Mouse (Mus musculus) gastrocnemius, adult 8-10 months (tissue): ENCODE measurements at regions not wholly inside any gene's neighbourhood (a gene's known extent, or its start where the extent isn't known, plus 50 kb on each side); places are given as distances from the start of the nearest gene placed in this dataset.

ENCODE experiments used
- DNase-seq, 2 experiments: peaks; one replicate each; pipeline ENCODE4 v3.0.0; 2022; ENCODE audit warnings: low spot score in 2 of 2

DNA sequence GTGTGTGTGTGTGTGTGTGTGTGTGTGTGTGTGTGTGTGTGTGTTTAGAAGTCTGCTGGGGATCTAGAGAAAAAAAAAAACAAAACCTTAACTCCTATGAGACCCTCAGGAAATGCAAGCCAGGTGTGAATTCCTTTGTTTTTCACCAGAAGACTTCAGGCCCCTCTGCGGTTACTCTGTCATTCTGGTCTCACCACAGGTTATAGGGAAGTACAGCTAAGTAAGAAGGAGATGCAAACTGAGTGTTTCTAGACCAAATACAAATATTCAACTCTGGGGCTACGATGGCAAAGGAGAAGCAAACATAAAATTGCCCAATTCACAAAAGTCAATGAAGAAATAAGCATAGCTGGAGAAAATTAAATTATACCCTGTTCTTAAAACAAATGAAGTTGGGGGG is 54.9 kb upstream of the Basp1 start:
- DNase-seq, result no peak

GRCm38 (mm10) chr15:25469185-25469845 is 55.8 kb upstream of the Basp1 start:
- no peak for DNase-seq

DNA sequence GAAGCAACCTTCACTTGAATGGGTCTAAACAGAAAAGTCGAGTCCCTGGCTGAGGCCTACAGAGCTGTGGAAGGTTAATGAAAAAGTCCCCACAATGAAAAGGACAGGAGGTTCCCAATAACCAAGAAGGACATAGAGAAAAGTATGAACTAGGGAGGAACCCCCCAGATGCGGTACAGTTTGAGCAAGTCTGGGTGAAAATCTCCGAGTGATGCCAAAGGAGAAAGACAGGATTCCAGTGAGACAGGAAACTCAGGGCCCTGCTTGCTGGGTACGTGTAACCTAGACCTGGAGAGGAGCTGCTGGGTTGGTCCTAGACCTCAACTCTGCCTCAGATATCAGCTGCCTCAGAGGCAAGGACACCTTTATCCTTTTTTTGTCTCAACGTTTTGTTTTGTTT is 57.8 kb upstream of the Basp1 start:
- no peak for DNase-seq

GRCm38 (mm10) chr15:25473201-25473710 is 59.7 kb upstream of the Basp1 start:
- no peak for DNase-seq

GRCm38 (mm10) chr15:25474096-25474495 is 60.5 kb upstream of the Basp1 start:
- no peak for DNase-seq

DNA sequence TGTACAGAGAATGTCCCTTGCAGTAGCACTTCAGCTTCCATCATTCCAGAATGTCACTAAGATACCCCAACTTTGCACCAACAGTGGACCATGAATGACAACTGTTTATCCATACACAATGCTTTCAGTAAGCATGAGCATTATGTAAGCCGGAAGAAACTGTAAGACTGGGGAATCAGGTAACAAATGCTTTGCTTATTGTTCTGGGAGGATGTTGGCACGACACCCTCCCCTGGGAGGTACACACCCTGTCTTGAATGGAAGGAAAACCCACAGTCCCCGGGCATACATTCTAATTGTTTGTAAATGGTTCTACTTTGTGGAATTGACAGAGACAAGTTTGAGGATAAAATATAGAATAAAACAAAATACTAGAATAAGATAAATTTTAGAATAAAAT is 69.0 kb upstream of the Basp1 start:
- no peak for DNase-seq

- DNase-seq, result no peak
Observed at GRCm38 (mm10) chr15:25485372-25485771, 71.8 kb upstream of the Basp1 start.

GRCm38 (mm10) chr15:25486158-25486557 is 72.6 kb upstream of the Basp1 start:
- no peak for DNase-seq

DNA sequence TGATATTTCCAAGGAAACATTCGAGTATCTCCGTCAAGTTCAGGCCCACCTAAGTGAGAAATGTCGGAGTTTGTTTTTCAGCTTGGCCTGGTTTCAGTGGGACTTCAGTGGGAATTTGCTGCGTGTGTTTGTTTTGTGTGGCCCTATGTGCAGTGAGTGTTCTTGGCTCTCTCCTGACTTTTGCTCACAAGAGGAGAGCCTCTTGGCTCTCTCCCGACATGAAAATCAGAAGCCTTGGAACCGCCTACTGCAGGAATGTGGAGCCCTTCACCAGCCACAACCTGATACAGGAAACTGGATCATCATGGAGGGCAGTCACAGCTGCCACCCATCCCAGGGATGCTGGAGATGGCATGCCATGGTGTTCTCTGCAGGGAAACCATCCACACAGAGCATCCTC is 76.2 kb upstream of the Basp1 start:
- no peak for DNase-seq

GRCm38 (mm10) chr15:25492161-25492746 is 78.7 kb upstream of the Basp1 start:
- no peak for DNase-seq

DNA sequence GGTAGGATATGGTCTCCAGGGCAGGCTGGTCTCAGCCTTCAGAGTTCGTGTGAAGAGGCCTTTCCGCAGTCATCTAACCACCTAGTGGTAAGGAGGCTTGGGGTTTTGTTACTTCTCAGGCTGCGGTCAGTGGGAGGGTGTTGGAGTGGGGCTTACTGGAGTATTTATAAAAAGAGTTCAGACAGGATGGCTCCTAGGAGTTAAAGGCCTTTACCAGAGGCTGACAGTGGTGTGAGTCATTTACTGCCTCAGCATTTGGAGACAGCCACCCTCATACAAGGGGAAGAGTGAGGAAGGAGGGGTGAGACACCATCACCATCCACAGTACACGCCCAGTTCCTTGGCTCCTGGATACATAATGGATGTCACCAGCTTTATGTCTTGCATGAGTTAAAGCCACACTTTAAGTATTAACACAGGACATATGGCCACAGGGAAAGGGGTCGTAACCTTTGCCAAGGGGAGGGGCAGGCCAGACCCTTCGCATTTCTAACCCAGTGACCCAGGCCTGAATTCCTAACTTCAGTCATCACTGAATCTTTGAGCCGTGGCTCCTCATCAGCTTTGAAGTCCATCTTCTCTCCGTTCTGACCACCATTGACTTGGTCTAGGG is 81.2 kb upstream of the Basp1 start:
- DNase-seq, result no peak

- DNase-seq, result no peak
Observed at GRCm38 (mm10) chr15:25495926-25496644, 82.5 kb upstream of the Basp1 start.

- no peak for DNase-seq
Observed at GRCm38 (mm10) chr15:25497743-25498142, 84.2 kb upstream of the Basp1 start.

- no peak for DNase-seq
Observed at GRCm38 (mm10) chr15:25498422-25498821, 84.9 kb upstream of the Basp1 start.

GRCm38 (mm10) chr15:25502513-25502912 is 88.9 kb upstream of the Basp1 start:
- no peak for DNase-seq

DNA sequence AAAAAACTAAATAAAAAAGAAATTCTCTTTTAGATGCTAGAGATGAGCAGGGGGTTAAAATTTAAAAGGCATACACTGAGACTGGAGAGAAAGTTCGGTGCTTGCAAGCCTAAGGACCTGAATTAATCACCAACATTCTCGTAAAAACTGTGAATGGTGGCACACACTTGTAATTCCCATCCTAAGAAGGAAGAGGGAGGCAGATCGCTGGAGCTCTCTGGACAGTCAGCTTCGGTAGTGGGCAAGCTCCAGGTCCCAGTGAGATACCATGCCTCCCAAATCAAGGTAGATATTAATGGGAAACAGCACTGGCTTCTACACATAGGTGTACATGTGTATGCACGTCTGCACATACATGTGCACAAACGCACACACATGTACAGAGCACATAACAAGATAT is 89.5 kb upstream of the Basp1 start:
- no peak for DNase-seq

- DNase-seq, result no peak
Observed at GRCm38 (mm10) chr15:25509139-25509538, 95.6 kb upstream of the Basp1 start.

DNA sequence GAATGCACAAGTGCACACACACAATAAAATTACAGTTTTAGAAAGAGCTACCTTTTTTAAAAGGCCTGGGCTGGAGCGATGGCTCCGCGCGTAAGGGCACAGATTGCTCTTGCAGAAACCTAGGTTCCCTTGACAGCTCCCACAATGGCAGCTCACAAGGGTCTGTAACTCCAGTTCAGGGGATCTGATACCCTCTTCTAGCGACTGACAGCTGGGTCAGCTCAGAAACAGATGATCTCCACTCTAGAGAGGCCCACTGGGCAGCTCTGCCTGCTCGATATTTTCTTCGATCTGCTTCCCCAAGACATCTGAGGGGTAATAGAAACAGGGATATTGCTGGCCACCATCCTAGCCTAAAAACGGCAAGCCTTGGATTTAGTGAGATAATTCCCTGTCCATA is 96.0 kb upstream of the Basp1 start:
- DNase-seq, result no peak

GRCm38 (mm10) chr15:25510060-25510492 is 96.5 kb upstream of the Basp1 start:
- DNase-seq, result no peak

DNA sequence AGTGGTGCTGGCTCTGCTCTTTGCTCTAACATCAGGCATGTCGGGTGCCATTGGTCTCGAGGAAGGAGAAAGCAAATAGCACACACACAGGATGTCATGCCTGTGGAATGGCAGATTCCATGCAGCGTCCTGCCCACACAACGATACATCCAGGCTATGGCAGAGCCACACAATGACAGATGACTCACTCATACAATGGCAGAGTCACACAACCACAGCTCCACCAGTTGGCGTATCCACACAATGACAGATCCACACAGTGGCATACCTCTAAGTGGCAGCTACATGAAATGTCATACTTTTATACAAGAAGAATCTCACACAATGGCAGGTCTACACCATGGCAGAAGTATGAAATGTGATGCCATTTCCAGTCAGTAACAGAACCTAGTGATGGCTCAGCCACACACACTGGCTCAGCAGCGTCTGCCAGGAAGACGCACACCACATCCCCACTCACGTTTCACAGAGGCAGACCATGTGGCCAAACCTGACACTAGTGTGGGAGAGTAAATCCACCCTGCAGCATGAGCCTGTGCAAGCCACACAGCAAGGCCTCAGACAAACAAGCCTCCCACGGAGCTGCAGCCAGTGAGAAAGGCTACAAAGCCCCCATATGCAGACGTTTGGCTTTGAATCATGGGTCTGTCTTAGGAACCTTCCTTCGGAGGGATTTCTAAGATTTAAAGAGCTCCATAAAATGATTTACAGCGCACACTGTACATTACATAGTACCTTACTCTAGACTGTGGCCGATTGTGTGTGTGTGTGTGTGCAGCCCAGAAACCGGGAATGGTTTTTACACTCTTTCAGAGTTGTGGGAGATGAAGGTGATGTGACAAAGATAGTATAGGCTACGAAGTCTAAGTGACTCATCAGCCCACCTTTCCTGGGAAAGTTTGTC is 104.0 kb upstream of the Myo10 start:
- DNase-seq, result no peak

DNA sequence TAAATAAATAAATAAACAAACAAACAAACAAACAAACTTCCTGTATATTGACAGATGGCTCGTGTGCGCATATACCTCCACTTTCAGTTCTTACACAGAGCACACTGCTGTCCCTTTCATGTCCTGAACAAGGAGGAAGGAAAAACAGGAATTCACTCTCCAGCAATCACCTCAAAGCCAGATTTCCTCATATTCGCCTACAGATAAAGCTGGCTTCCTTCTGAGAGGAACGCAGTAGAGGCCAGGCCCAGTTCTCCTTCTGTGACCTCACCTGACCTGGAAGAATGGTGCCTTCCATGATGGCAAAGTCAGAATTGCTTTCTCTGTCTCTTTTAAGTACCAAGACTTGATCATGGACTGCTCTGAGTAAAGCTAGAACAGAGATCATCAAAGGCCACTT is 98.1 kb upstream of the Myo10 start:
- DNase-seq, result no peak
